Mouse (Mus musculus): ENCODE data around the gene 4933417A18Rik. TPM values are rescaled to one million over a fixed set of nuclear protein-coding genes. Genes with fewer than 3 reads are reported as not detected.
"Not testable (repeated sequence)": the region's sequence is repeated elsewhere in the genome, so short reads cannot be mapped to it uniquely, and the experiment has no call there.

Gene 4933417A18Rik
- polyA plus RNA-seq (2014; fragmentation: Nextera tagmentation; extraction: Ambion mirVana) = not detected in 2 replicates

DNA sequence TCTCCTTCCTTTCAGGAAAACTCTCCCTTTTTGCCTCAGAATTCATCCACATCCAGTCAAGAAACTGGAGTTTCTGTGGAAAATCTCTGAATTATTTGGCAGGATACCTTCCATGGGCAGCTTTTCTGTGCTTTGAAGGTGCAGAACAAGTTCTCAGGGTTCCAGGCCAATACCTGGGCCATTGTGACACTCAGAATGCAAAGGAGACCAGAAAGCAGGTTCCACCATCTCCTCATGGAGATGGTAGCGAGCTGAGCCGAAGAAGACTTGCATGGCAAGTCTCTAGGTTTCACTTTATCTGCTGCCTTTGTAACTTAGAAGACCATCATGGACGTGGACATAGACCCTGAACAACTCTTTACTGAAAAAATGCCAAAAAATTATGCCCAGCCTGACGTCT is at the start of gene 4933417A18Rik, which contains the start of gene Fam217a:
Gene 4933417A18Rik (plus strand): TSS at position 200 of the 400 bp plus-strand sequence.
Gene Fam217a (minus strand): TSS at position 101 of the 400 bp plus-strand sequence.
- 71% methylated on average over 4 of the region's 4 CpGs for WGBS
- H3K27ac ChIP-seq (ENCODE audit: low read depth) = no peak within 1 kb of the TSS
- H3K9me3 ChIP-seq (ENCODE audit: low read depth, low read length) = no peaks in the 10 kb centered on the region
- no peak within 1 kb of the TSS for H3K4me2 ChIP-seq
- DNase-seq (no peak), ATAC-seq (ENCODE audit: insufficient read depth) (no peak)
- no peak for TF ChIP-seq CTCF (IDR thresholded peaks at IDR 0.05; ENCODE audit: low read depth)
- no peak within 1 kb of the TSS for H3K9ac ChIP-seq
- H3K4me1 ChIP-seq (ENCODE audit: insufficient read depth) = no peaks in the 10 kb centered on the region
- H3K27me3 ChIP-seq (ENCODE audit: insufficient read depth, low read length) = no peaks in the 10 kb centered on the region
- no peak within 1 kb of the TSS for H3K4me3 ChIP-seq (ENCODE audit: low read depth, low read length)
- H3K36me3 ChIP-seq (ENCODE audit: insufficient read depth) = no peaks in the 10 kb centered on the region

DNA sequence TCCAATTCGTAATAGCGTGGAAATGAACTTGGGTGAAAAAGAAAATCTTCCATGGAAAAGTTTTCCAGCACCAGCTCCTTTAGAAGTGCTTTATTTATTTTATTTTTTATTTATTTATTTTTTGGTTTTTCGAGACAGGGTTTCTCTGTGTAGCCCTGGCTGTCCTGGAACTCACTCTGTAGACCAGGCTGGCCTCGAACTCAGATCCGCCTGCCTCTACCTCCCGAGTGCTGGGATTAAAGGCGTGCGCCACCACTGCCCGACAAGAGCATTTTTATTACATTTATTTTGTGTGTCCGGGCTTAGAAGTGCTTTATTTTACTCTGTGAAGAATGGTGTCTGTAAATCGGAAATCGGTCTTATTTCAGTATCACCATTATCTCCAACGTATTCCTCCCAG is 49.5 kb upstream of the 4933417A18Rik start:
- H3K27me3 ChIP-seq (ENCODE audit: insufficient read depth, low read length); H3K36me3 ChIP-seq (ENCODE audit: insufficient read depth); H3K4me1 ChIP-seq (ENCODE audit: insufficient read depth); H3K9me3 ChIP-seq (ENCODE audit: low read depth, low read length); DNase-seq: not testable (repeated sequence)
- Histone ChIP-seq H3K4me2 (peak overlapping the region; percentile 89), H3K4me3 (ENCODE audit: low read depth, low read length) (peak overlapping the region; percentile 97), H3K27ac (ENCODE audit: low read depth) (peak overlapping the region; percentile 99), H3K9ac (peak overlapping the region; percentile 98)
- WGBS = 16% methylated on average over 13 of the region's 13 CpGs
- peak; percentile 8; the same call in 1 of the 2 replicates for ATAC-seq (ENCODE audit: insufficient read depth)

DNA sequence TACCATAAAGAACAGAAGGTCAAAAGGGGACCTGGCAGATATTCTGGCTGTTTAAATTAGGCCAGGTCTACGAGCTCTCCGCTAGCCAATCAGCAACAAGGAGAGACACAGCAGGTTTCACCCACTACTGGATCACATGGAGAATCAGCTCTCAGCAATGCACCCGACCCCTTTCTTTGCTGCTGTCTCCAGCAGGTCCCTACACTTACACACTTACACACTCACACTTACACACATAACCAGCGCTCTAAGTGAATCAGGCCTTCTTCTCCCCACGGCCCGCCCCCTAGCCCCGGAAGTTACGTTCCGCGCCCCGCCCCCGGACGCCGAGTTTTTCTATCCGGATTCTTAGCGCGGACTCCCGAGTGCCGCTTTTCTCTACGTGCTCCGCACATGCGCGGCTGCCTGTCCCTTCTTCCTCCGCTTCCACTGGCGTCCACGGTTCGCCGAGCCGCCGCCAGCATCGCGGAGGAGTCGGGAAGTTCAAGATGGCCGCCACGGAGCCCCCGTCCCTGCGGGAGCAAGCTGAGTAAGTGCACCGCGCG is 49.0 kb upstream of the 4933417A18Rik start, which contains the start of gene Prpf4b:
Gene Prpf4b (plus strand): TSS at position 137 of the 545 bp plus-strand sequence.
- WGBS = under 1% methylated on average over 40 of the region's 40 CpGs

DNA sequence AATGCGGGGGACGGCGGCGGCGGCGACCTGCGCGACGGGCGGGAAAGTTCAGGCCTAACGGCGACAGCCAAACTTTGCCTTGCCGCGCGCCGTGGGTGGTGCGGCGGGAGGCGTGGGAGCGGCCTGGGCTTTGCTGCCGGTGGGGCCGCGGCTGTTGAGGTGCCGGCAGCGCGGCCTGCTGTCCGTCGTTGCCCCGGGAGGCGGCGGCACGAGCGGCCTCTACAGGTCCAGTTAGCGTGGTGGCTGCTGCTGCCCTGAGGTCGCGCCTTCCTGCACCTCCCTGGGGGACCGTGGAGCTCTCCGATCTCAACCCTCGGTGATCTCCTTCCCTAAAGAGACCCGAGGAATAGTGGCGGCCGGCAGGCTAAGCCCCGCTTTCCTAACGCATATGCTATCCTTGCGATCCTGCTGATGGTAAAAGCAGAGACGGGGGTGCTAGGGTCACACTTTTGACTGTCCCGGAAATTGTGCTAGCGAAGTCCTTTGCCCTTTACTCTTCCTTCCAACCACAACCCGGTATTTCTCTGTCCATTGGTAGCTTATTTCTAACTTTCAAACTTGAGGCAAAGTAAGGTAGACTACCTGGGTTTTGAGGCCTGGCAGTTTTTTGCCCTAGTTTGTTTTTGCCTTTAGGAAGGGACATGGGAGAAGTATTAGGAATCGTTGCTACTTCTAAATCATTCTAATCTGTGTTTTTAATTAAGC is 48.3 kb upstream of the 4933417A18Rik start:
- H3K4me2 ChIP-seq = peak overlapping the region; percentile 89
- H3K4me1 ChIP-seq (ENCODE audit: insufficient read depth) = peaks cover 3% of the 10 kb centered on the region
- H3K36me3 ChIP-seq (ENCODE audit: insufficient read depth) = peaks cover 5% of the 10 kb centered on the region; the same call in 1 of the 2 replicates
- DNase-seq (peak; percentile 74), ATAC-seq (ENCODE audit: insufficient read depth) (peak; percentile 53)
- under 1% methylated on average over 50 of the region's 50 CpGs for WGBS
- H3K27me3 ChIP-seq (ENCODE audit: insufficient read depth, low read length) = no peaks in the 10 kb centered on the region
- peak overlapping the region; percentile 97 for H3K4me3 ChIP-seq (ENCODE audit: low read depth, low read length)
- peak overlapping the region; percentile 98 for H3K9ac ChIP-seq
- TF ChIP-seq CTCF (IDR thresholded peaks at IDR 0.05; ENCODE audit: low read depth) = peak; percentile 43
- H3K27ac ChIP-seq (ENCODE audit: low read depth) = peak overlapping the region; percentile 99
- H3K9me3 ChIP-seq (ENCODE audit: low read depth, low read length) = no peaks in the 10 kb centered on the region

More for the DNA sequence above, 49.0 kb upstream of the 4933417A18Rik start, which contains the start of gene Prpf4b:
- Histone ChIP-seq H3K4me2 (peak within 1 kb of the TSS; percentile 89), H3K9ac (peak within 1 kb of the TSS; percentile 98), H3K27me3 (ENCODE audit: insufficient read depth, low read length) (no peaks in the 10 kb centered on the region), H3K9me3 (ENCODE audit: low read depth, low read length) (no peaks in the 10 kb centered on the region), H3K4me3 (ENCODE audit: low read depth, low read length) (peak within 1 kb of the TSS; percentile 97), H3K4me1 (ENCODE audit: insufficient read depth) (peaks cover 3% of the 10 kb centered on the region), H3K27ac (ENCODE audit: low read depth) (peak within 1 kb of the TSS; percentile 99), H3K36me3 (ENCODE audit: insufficient read depth) (peaks cover 5% of the 10 kb centered on the region; the same call in 1 of the 2 replicates)
- TF ChIP-seq CTCF (IDR thresholded peaks at IDR 0.05; ENCODE audit: low read depth) = no peak
- DNase-seq (peak; percentile 95), ATAC-seq (ENCODE audit: insufficient read depth) (peak; percentile 71)

DNA sequence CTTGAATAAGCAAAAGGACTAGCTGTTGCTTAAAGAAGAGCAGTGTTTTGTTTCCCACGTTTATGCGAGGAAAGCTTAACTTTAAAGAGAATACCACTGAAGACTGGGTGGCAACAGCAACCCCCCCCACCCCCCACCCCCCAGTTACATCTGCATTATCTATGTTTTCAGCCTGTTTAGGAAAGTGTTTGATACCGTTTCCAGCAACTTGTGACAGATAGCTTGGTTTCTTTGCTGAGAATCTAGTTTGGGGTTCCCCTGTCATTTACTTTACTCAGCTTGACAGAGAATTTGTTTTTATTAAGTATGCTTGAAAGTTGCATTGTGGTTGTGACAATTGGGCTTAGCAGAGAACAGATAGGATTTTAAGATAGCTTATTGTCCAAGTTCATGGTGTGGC is 47.7 kb upstream of the 4933417A18Rik start:
- H3K27ac ChIP-seq (ENCODE audit: low read depth) = no peak overlapping the region
- 5% methylated on average over 3 of the region's 3 CpGs for WGBS
- TF ChIP-seq CTCF (IDR thresholded peaks at IDR 0.05; ENCODE audit: low read depth) = no peak

GRCm38 (mm10) chr13:34892871-34893270 is 31.3 kb upstream of the 4933417A18Rik start:
- no peak overlapping the region for H3K9ac ChIP-seq
- H3K27me3 ChIP-seq (ENCODE audit: insufficient read depth, low read length) = no peaks in the 10 kb centered on the region
- H3K9me3 ChIP-seq (ENCODE audit: low read depth, low read length) = no peaks in the 10 kb centered on the region
- no peaks in the 10 kb centered on the region for H3K4me1 ChIP-seq (ENCODE audit: insufficient read depth)
- no peak for TF ChIP-seq CTCF (IDR thresholded peaks at IDR 0.05; ENCODE audit: low read depth)
- H3K4me3 ChIP-seq (ENCODE audit: low read depth, low read length) = no peak overlapping the region
- H3K27ac ChIP-seq (ENCODE audit: low read depth) = no peak overlapping the region
- 84% methylated on average over 1 of the region's 1 CpGs for WGBS
- ATAC-seq (ENCODE audit: insufficient read depth) (no peak), DNase-seq (no peak)
- H3K36me3 ChIP-seq (ENCODE audit: insufficient read depth) = peaks cover 93% of the 10 kb centered on the region
- H3K4me2 ChIP-seq = no peak overlapping the region

More for the DNA sequence above, 47.7 kb upstream of the 4933417A18Rik start:
- ATAC-seq (ENCODE audit: insufficient read depth) (no peak), DNase-seq (no peak)
- H3K36me3 ChIP-seq (ENCODE audit: insufficient read depth) = peaks cover 9% of the 10 kb centered on the region; the same call in 1 of the 2 replicates
- peak overlapping the region; percentile 97 for H3K4me3 ChIP-seq (ENCODE audit: low read depth, low read length)
- H3K4me1 ChIP-seq (ENCODE audit: insufficient read depth) = peaks cover 3% of the 10 kb centered on the region
- H3K9ac ChIP-seq = peak overlapping the region; percentile 98
- H3K27me3 ChIP-seq (ENCODE audit: insufficient read depth, low read length) = no peaks in the 10 kb centered on the region
- no peaks in the 10 kb centered on the region for H3K9me3 ChIP-seq (ENCODE audit: low read depth, low read length)
- peak overlapping the region; percentile 89 for H3K4me2 ChIP-seq

DNA sequence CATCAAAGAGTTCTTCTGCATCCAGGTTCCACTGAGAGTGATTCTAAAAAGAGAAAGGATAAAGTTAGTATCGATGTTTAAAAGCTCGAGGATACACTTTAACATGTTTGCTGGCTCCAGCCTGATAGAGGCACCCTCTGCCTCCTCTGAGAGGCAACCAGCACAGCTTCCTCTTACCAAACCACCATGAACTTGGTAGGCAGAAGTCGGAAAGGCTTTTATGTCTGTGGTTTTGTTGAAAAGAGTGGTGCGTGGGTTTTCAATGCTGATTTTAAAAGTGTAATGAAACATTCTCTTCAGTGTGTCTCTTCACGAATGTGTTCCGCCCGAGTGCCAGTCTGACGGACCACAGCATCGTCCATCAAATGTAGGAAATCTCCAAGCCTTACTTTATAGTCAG is 9.6 kb upstream of the 4933417A18Rik start:
- H3K4me3 ChIP-seq (ENCODE audit: low read depth, low read length) = no peak overlapping the region
- no peaks in the 10 kb centered on the region for H3K4me1 ChIP-seq (ENCODE audit: insufficient read depth)
- H3K36me3 ChIP-seq (ENCODE audit: insufficient read depth) = no peaks in the 10 kb centered on the region
- no peak overlapping the region for H3K27ac ChIP-seq (ENCODE audit: low read depth)
- DNase-seq (no peak), ATAC-seq (ENCODE audit: insufficient read depth) (no peak)
- H3K4me2 ChIP-seq = no peak overlapping the region
- no peak for TF ChIP-seq CTCF (IDR thresholded peaks at IDR 0.05; ENCODE audit: low read depth)
- H3K9me3 ChIP-seq (ENCODE audit: low read depth, low read length) = no peaks in the 10 kb centered on the region
- no peak overlapping the region for H3K9ac ChIP-seq
- 78% methylated on average over 9 of the region's 9 CpGs for WGBS
- H3K27me3 ChIP-seq (ENCODE audit: insufficient read depth, low read length) = no peaks in the 10 kb centered on the region

All from lung, embryonic 14.5 days (tissue).